Mouse (Mus musculus) forebrain, embryonic 11.5 days (tissue): ENCODE data around the gene Stk11. TPM values are rescaled to one million over a fixed set of nuclear protein-coding genes. Genes with fewer than 3 reads are reported as not detected.

ENCODE experiments used
- ATAC-seq: fragments of 200-750 bp; cut with Nextera tagmentation; replicated peaks from 2 replicates; pipeline ENCODE4 v1.8.0; 2017; ENCODE audit warnings: moderate TSS enrichment; ENCODE audit not compliant: low FRiP score
- DNase-seq: peaks from one replicate; pipeline ENCODE4 v3.0.0-alpha.2; 2017; ENCODE audit warnings: low spot score
- H3K27ac ChIP-seq: fragments of 300-500 bp; sonication (generic); 2 replicates; pipeline ENCODE4 v1.5.1; 2014; ENCODE audit warnings: low read depth, low read length
- H3K27me3 ChIP-seq: fragments of 300-500 bp; sonication (generic); 2 replicates; pipeline ENCODE4 v1.6.1; 2014; ENCODE audit warnings: mild to moderate bottlenecking, low read length, mixed read lengths; ENCODE audit not compliant: control insufficient read depth, insufficient read depth
- H3K36me3 ChIP-seq: fragments of 300-500 bp; sonication (generic); 2 replicates; pipeline ENCODE4 v1.6.1; 2014; ENCODE audit warnings: mild to moderate bottlenecking, low read length, moderate library complexity, mixed read lengths; ENCODE audit not compliant: control insufficient read depth, insufficient read depth
- H3K4me1 ChIP-seq: fragments of 300-500 bp; sonication (generic); replicated peaks from 2 replicates; pipeline ENCODE4 v1.6.1; 2014; ENCODE audit warnings: low read length, mixed read lengths; ENCODE audit not compliant: control insufficient read depth, insufficient read depth
- H3K4me2 ChIP-seq: fragments of 300-500 bp; sonication (generic); 2 replicates; pipeline ENCODE4 v1.6.1; 2014; ENCODE audit warnings: low read depth, mild to moderate bottlenecking, low read length, moderate library complexity, mixed read lengths; ENCODE audit not compliant: severe bottlenecking
- H3K4me3 ChIP-seq: fragments of 300-500 bp; sonication (generic); 2 replicates; pipeline ENCODE4 v1.5.1; 2014; ENCODE audit warnings: low read depth, low read length
- H3K9ac ChIP-seq: fragments of 300-500 bp; sonication (generic); 2 replicates; pipeline ENCODE4 v1.6.1; 2014; ENCODE audit warnings: low read length
- H3K9me3 ChIP-seq: fragments of 300-500 bp; sonication (generic); 2 replicates; pipeline ENCODE4 v1.6.1; 2016; ENCODE audit warnings: low read length, mixed read lengths; ENCODE audit not compliant: control insufficient read depth
- WGBS: fragments of 180-500 bp; shearing (Covaris S2); extraction: QIAGEN DNeasy Blood & Tissue Kit; methylation state at CpG from one replicate; pipeline ENCODE4 v1.1.7; 2014; 5-methylcytosine and 5-hydroxymethylcytosine counted together
- polyA plus RNA-seq: library from polyadenylated mRNA; unstranded; fragments of >200 nt; fragmentation: Nextera tagmentation; extraction: Ambion mirVana; gene quantifications from 2 replicates; pipeline ENCODE4 v1.2.1, GENCODE M21; 2014

Stk11 gene
- polyA plus RNA-seq, 1 experiment from 2014 or later: 26.5 TPM

GRCm38 (mm10) chr10:80115944-80116335, 337 bp downstream of the Stk11 start:
- Histone ChIP-seq H3K9me3 (no peaks in the 10 kb centered on the region), H3K27me3 (no peaks in the 10 kb centered on the region), H3K9ac (peak overlapping the region; percentile 86), H3K4me2 (peak overlapping the region; percentile 95), H3K4me3 (peak overlapping the region; percentile 95), H3K27ac (peak overlapping the region; percentile 46), H3K36me3 (peaks cover 5% of the 10 kb centered on the region; the same call in 1 of the 2 replicates), H3K4me1 (peaks cover 21% of the 10 kb centered on the region)
- WGBS: 0% methylated on average over 63 of the region's 63 CpGs
- ATAC-seq: no peak
- no peak for DNase-seq

DNA sequence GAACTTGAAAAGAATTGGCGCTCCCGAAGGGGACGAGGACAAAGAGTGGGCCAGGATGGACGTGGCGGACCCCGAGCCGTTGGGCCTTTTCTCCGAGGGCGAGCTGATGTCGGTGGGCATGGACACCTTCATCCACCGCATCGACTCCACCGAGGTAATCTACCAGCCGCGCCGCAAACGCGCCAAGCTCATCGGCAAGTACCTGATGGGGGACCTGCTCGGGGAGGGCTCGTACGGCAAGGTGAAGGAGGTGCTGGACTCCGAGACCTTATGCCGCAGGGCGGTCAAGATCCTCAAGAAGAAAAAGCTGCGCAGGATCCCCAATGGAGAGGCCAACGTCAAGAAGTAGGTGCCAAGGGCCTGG, 942 bp downstream of the Stk11 start:
- Histone ChIP-seq H3K27me3 (no peaks in the 10 kb centered on the region), H3K36me3 (peaks cover 5% of the 10 kb centered on the region; the same call in 1 of the 2 replicates), H3K9me3 (no peaks in the 10 kb centered on the region), H3K9ac (peak overlapping the region; percentile 86), H3K4me1 (peaks cover 21% of the 10 kb centered on the region), H3K4me3 (peak overlapping the region; percentile 95), H3K4me2 (peak overlapping the region; percentile 95), H3K27ac (no peak overlapping the region; the same call in 1 of the 2 replicates)
- ATAC-seq (no peak), DNase-seq (peak; percentile 74)
- under 1% methylated on average over 27 of the region's 27 CpGs for WGBS

- peaks cover 5% of the 10 kb centered on the region; the same call in 1 of the 2 replicates for H3K36me3 ChIP-seq
- peaks cover 21% of the 10 kb centered on the region for H3K4me1 ChIP-seq
- H3K9me3 ChIP-seq: no peaks in the 10 kb centered on the region
- H3K27ac ChIP-seq: no peak overlapping the region
- H3K4me3 ChIP-seq: peak overlapping the region; percentile 95
- H3K27me3 ChIP-seq: no peaks in the 10 kb centered on the region
- DNase-seq (no peak), ATAC-seq (no peak)
- peak overlapping the region; percentile 86 for H3K9ac ChIP-seq
- H3K4me2 ChIP-seq: peak overlapping the region; percentile 95
- 6% methylated on average over 30 of the region's 30 CpGs for WGBS
Measured at GRCm38 (mm10) chr10:80116927-80117691, 1.5 kb downstream of the Stk11 start.

DNA sequence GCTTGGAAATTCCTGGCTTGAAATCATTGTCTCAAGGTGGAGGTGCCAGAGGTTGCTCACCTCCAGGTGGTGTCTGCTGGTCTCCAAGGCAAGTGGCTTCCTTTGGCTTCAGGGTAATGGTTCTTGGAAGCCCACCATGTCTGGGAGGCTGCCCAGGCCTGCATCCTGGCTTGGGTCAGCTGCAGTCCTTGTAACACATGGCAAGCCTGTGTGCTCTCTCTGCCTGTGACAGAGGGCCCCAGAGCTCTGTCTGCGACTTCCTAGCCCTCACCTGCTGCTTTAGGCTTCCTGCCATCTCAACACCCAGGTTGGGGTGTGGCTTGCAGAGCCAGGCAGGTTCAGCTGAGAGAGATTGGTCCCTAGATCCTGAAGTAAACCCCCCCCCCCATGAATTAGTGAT, 2.1 kb downstream of the Stk11 start:
- Histone ChIP-seq H3K27ac (0 out of 2 replicates have a peak overlapping the region, but pooled peaks have one; percentile 6), H3K27me3 (no peaks in the 10 kb centered on the region), H3K4me1 (peaks cover 21% of the 10 kb centered on the region), H3K9ac (peak overlapping the region; percentile 86), H3K36me3 (peaks cover 5% of the 10 kb centered on the region; the same call in 1 of the 2 replicates), H3K9me3 (no peaks in the 10 kb centered on the region), H3K4me2 (peak overlapping the region; percentile 95), H3K4me3 (peak overlapping the region; percentile 95)
- 90% methylated on average over 1 of the region's 1 CpGs for WGBS
- DNase-seq: no peak
- no peak for ATAC-seq

DNA sequence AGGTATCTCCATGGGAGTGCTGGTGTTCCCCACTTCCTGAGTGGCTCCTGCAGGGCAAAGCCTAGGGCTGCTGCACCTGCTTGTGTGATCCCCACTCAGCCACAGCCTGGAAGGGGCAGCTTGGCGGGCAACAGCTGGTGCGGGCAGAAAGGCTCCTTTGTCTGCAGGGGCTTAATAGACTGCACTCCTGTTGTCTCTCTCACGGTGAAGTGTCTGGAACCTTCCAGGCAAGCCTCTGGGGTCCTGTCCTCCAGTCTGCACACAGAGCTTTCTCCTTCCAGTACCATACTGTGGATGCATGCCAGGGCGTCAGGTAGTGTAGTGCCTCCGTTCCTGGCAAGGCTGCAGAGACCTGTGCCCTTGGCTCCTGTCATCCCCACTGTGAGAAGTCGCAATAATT, 2.9 kb downstream of the Stk11 start:
- H3K27me3 ChIP-seq: no peaks in the 10 kb centered on the region
- peaks cover 5% of the 10 kb centered on the region; the same call in 1 of the 2 replicates for H3K36me3 ChIP-seq
- peak overlapping the region; percentile 86 for H3K9ac ChIP-seq
- WGBS: 63% methylated on average over 6 of the region's 6 CpGs
- 0 out of 2 replicates have a peak overlapping the region, but pooled peaks have one; percentile 46 for H3K27ac ChIP-seq
- peak overlapping the region; percentile 95; the same call in 1 of the 2 replicates for H3K4me2 ChIP-seq
- H3K9me3 ChIP-seq: no peaks in the 10 kb centered on the region
- DNase-seq: no peak
- H3K4me1 ChIP-seq: peaks cover 21% of the 10 kb centered on the region
- peak overlapping the region; percentile 11; the same call in 1 of the 2 replicates for H3K4me3 ChIP-seq
- ATAC-seq: no peak

- H3K9me3 ChIP-seq: no peaks in the 10 kb centered on the region
- H3K4me1 ChIP-seq: peaks cover 21% of the 10 kb centered on the region
- ATAC-seq (no peak), DNase-seq (no peak)
- no peak overlapping the region for H3K4me3 ChIP-seq
- H3K27me3 ChIP-seq: no peaks in the 10 kb centered on the region
- peaks cover 5% of the 10 kb centered on the region; the same call in 1 of the 2 replicates for H3K36me3 ChIP-seq
- H3K4me2 ChIP-seq: no peak overlapping the region
- 90% methylated on average over 2 of the region's 2 CpGs for WGBS
- H3K9ac ChIP-seq: no peak overlapping the region
- no peak overlapping the region for H3K27ac ChIP-seq
Measured at GRCm38 (mm10) chr10:80120146-80120545, 4.5 kb downstream of the Stk11 start.

DNA sequence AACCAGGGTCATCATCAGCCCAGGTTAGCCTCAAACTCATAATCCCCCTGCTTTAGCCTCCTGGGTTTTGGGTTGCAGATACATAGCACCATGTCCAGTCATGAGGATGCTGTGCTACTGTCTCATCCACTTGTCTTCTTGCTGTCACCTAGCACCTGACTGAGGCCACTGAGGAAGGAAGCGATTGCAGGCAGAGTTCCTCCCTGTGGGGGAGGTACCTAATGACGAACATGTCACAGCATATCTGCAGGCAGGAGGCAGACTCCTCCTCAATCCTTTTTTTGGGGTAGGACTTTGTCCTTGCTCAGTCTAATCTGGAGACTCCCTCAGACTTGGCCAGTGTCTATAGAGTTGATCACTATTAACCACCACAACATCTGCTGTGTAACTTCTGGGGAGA, 6.0 kb downstream of the Stk11 start:
- Histone ChIP-seq H3K4me3 (no peak overlapping the region), H3K4me2 (no peak overlapping the region), H3K36me3 (peaks cover 5% of the 10 kb centered on the region; the same call in 1 of the 2 replicates), H3K27me3 (no peaks in the 10 kb centered on the region), H3K9ac (no peak overlapping the region), H3K9me3 (no peaks in the 10 kb centered on the region), H3K27ac (no peak overlapping the region), H3K4me1 (peaks cover 21% of the 10 kb centered on the region)
- no peak for ATAC-seq
- no peak for DNase-seq
- WGBS: 100% methylated on average over 2 of the region's 2 CpGs

DNA sequence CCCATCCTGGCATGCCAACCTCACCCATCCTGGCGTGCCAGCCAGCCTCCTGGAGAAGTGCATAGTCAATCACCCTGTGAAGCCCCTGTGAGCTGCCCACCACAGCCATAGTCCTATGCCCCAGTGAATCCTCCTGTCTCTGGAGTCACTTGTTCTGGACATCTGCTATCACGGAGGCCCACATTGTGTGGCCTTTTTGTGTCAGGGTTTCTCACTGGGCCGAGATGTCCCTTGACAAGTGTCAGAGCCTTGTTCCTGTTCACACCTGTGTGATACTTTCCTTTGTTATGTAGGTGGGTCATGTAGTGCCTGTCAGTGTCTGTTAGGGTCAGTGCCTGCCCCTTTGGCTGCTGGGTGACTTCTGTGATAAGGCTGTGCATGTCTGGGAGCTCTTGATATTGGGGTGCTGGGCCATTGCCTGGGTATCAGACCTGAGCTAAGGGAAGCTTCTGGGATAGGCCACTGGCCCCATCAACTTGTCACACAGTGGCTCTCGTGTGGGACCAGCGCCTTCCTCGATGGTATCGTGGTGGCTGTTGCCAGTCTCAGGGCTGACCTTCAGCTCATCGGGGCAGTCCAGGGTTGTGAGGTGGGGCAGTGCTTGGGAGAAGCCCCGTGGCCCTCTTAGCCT, 8.4 kb downstream of the Stk11 start:
- ATAC-seq: no peak
- no peaks in the 10 kb centered on the region for H3K9me3 ChIP-seq
- no peak overlapping the region for H3K4me2 ChIP-seq
- DNase-seq: no peak
- no peak overlapping the region for H3K9ac ChIP-seq
- H3K4me3 ChIP-seq: no peak overlapping the region
- 92% methylated on average over 9 of the region's 9 CpGs for WGBS
- H3K36me3 ChIP-seq: peaks cover 8% of the 10 kb centered on the region; the same call in 1 of the 2 replicates
- no peaks in the 10 kb centered on the region for H3K27me3 ChIP-seq
- no peaks in the 10 kb centered on the region for H3K4me1 ChIP-seq
- H3K27ac ChIP-seq: no peak overlapping the region
